In genomic region chr8:114143645-114144290, GRCm38 (mm10) we compare ENCODE assay signal across 15 mouse cellular contexts. TPM values are rescaled to one million over a fixed set of nuclear protein-coding genes. Genes with fewer than 3 reads are reported as not detected.
DNase-seq lines count a peak whose midpoint lies in the region; ATAC-seq lines count a peak whose summit lies in the region.
"Had no signal": no experiment of that assay in that cellular context is flagged by ENCODE, and none has a peak within 500 bp of the region (broad histone marks: within the 10 kb centered on the region; RNA-seq: fewer than 3 reads in every experiment).

No protein-coding gene starts in this region.

- no peak for ATAC-seq in kidney, embryonic 16.5 days (ENCODE audit: low FRiP score, low TSS enrichment)
- ATAC-seq in granulocyte monocyte progenitor cell, adult 5-6 weeks (replicated peaks; ENCODE audit: poor library complexity, severe bottlenecking) = peak; percentile 95
- no peak for ATAC-seq in intestine, embryonic 15.5 days
- ATAC-seq in erythroid progenitor cell, adult 5-6 weeks (replicated peaks; ENCODE audit: low FRiP score, poor library complexity, severe bottlenecking) = no peak

- 73% methylated on average over 4 of the region's 4 CpGs for WGBS in kidney, embryonic 16.5 days
- WGBS in intestine, embryonic 15.5 days = 84% methylated on average over 4 of the region's 4 CpGs

- no peak overlapping the region for H3K9ac ChIP-seq in kidney, embryonic 16.5 days (replicated peaks; ENCODE audit: low read length)
- no peak overlapping the region for H3K9ac ChIP-seq in intestine, embryonic 15.5 days
- H3K9ac ChIP-seq: forebrain, embryonic 12.5 days; heart, embryonic 15.5 days had no signal

- no peaks in the 10 kb centered on the region for H3K9me3 ChIP-seq in kidney, embryonic 16.5 days (ENCODE audit: low read length)
- H3K9me3 ChIP-seq in intestine, embryonic 15.5 days = no peaks in the 10 kb centered on the region
- H3K9me3 ChIP-seq: embryonic facial prominence, embryonic 10.5 days; forebrain, embryonic 12.5 days; heart, embryonic 15.5 days; midbrain, embryonic 10.5 days had no signal

- DNase-seq in kidney, adult 11 months = peak; percentile 80
- DNase-seq in kidney, postnatal 36 days = peak; percentile 84 to 85
- DNase-seq in lung, postnatal 14 days = no peak
- DNase-seq: right cerebral cortex, adult 18-20 months had no signal

- no peak overlapping the region for H3K27ac ChIP-seq in kidney, embryonic 16.5 days (ENCODE audit: low read length)
- H3K27ac ChIP-seq in brown adipose tissue, adult 24 weeks (replicated peaks; ENCODE audit: low read depth, low read length) = peak overlapping the region; percentile 92
- no peak overlapping the region for H3K27ac ChIP-seq in intestine, embryonic 15.5 days
- H3K27ac ChIP-seq: embryonic facial prominence, embryonic 10.5 days; forebrain, embryonic 12.5 days; heart, embryonic 15.5 days; kidney, postnatal 0 days; left cerebral cortex, adult 2 months; midbrain, embryonic 10.5 days had no signal

- H3K4me1 ChIP-seq in kidney, embryonic 16.5 days (ENCODE audit: insufficient read depth, low read length) = no peaks in the 10 kb centered on the region
- H3K4me1 ChIP-seq in brown adipose tissue, adult 24 weeks (ENCODE audit: control insufficient read depth, insufficient read depth, insufficient read length, low read length) = peaks cover 14% of the 10 kb centered on the region
- no peaks in the 10 kb centered on the region for H3K4me1 ChIP-seq in intestine, embryonic 15.5 days (replicated peaks)
- H3K4me1 ChIP-seq: embryonic facial prominence, embryonic 10.5 days; forebrain, embryonic 12.5 days; heart, embryonic 15.5 days; midbrain, embryonic 10.5 days had no signal

- no peaks in the 10 kb centered on the region for H3K27me3 ChIP-seq in kidney, embryonic 16.5 days (ENCODE audit: insufficient read depth, low read length)
- H3K27me3 ChIP-seq in intestine, embryonic 15.5 days (replicated peaks) = no peaks in the 10 kb centered on the region
- H3K27me3 ChIP-seq: forebrain, embryonic 12.5 days; heart, embryonic 15.5 days had no signal

- no peak overlapping the region for H3K4me2 ChIP-seq in kidney, embryonic 16.5 days (replicated peaks; ENCODE audit: low read depth, low read length)
- no peak overlapping the region for H3K4me2 ChIP-seq in intestine, embryonic 15.5 days (replicated peaks)
- H3K4me2 ChIP-seq: forebrain, embryonic 12.5 days; heart, embryonic 15.5 days had no signal

- H3K36me3 ChIP-seq in kidney, embryonic 16.5 days (ENCODE audit: insufficient read depth, low read length) = peaks cover 9% of the 10 kb centered on the region
- H3K36me3 ChIP-seq in intestine, embryonic 15.5 days = no peaks in the 10 kb centered on the region
- H3K36me3 ChIP-seq: forebrain, embryonic 12.5 days had no signal

- H3K4me3 ChIP-seq in kidney, embryonic 16.5 days (ENCODE audit: low read length) = no peak overlapping the region
- H3K4me3 ChIP-seq in brown adipose tissue, adult 24 weeks (ENCODE audit: insufficient read depth, low read depth, low read length) = no peak overlapping the region
- H3K4me3 ChIP-seq in intestine, embryonic 15.5 days (replicated peaks) = no peak overlapping the region
- H3K4me3 ChIP-seq: embryonic facial prominence, embryonic 10.5 days; forebrain, embryonic 12.5 days; heart, embryonic 15.5 days; left cerebral cortex, adult 2 months; midbrain, embryonic 10.5 days had no signal

RNA-seq across cellular contexts. Expression of gene Nudt7, which starts 10.4 kb away (rescaled TPM):
- polyA plus RNA-seq in kidney, embryonic 16.5 days (2015; fragmentation: Nextera tagmentation; extraction: Ambion mirVana) = 16.9 and 18.2 TPM in 2 replicates
- 415 and 430 TPM in 2 replicates for polyA plus RNA-seq in brown adipose tissue, adult 24 weeks (2012; ENCODE audit: insufficient read depth, insufficient read length, missing spikeins)
- total RNA-seq in granulocyte monocyte progenitor cell, adult 5-6 weeks (2014; fragmentation: Nextera tagmentation) = 21.4 and 27.0 TPM in 2 replicates
- 14.1 and 18.5 TPM in 2 replicates for total RNA-seq in granulocyte monocyte progenitor cell, adult 5-6 weeks (2017)
- polyA plus RNA-seq in intestine, embryonic 15.5 days (2015; fragmentation: Nextera tagmentation; extraction: Ambion mirVana) = 25.3 and 25.9 TPM in 2 replicates
- total RNA-seq in erythroid progenitor cell, adult 5-6 weeks (2015; ENCODE audit: low replicate concordance) = 3.4 and 6.1 TPM in 2 replicates
- 0.08 and 3.2 TPM in 2 replicates for total RNA-seq in erythroid progenitor cell, adult 5-6 weeks (2017; ENCODE audit: low replicate concordance)

Comparison
In these comparisons a context has a peak if more than half of its experiments do, and no peak if none do; other contexts are left out.
1. RNA of gene Nudt7, which starts 10.4 kb away (polyA plus RNA-seq): 415 to 430 TPM in brown adipose tissue, adult 24 weeks; 25.3 to 25.9 TPM in intestine, embryonic 15.5 days and 16.9 to 18.2 TPM in kidney, embryonic 16.5 days; every median in the first group is over 10 times any median in the second.